Mouse (Mus musculus): ENCODE results near the gene Cttnbp2nl.

GRCm38 (mm10) chr3:104979735-104980134, 73.2 kb downstream of the Cttnbp2nl start:
- TF ChIP-seq ZC3H11A (IDR thresholded peaks at IDR 0.05; ENCODE audit: borderline replicate concordance, low read depth, low read length) (no peak), ZNF384 (IDR thresholded peaks at IDR 0.05; ENCODE audit: low read depth, low read length) (no peak), CHD2 (IDR thresholded peaks at IDR 0.05; ENCODE audit: low read depth, low read length) (no peak), MAFK (IDR thresholded peaks at IDR 0.05; ENCODE audit: insufficient read depth, low read depth, low read length) (no peak), HCFC1 (IDR thresholded peaks at IDR 0.05; ENCODE audit: borderline replicate concordance, insufficient read depth, low read length) (no peak)

Measured in ES-E14 (cell line).